Mouse (Mus musculus): ENCODE measurements around the gene Pum3.

Pum3 gene

DNA sequence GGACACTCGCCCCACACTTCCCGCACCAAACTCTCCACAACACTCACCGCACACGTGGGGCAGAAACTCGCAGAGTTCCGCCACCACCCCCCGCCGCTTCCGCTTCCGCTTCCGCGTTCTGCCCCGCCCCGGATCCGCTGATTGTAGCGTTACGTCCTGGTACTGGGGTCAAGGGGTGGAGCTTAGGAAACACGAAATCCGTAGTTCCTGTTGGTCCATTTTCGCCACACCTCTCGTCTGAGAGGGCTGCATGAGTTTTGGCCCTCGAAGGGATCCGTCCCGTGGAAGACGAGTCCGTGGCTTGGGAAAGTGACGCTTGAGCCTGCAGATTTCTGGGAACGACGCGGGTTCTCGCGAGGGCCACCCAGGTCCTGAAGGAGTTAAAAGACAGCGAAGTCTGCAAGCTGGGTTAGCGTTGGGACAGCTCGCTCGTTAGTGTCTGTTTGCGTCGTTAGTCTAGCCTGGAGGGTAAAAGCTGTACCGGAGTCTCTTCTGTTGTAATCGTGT, at the start of gene Pum3:
Gene Pum3 (minus strand): TSS at position 81 of the 507 bp plus-strand sequence.
- DNase-seq (ENCODE audit: inconsistent age in 2 of 2, low spot score in 1 of 2) = peak; percentile 98 to 99

DNA sequence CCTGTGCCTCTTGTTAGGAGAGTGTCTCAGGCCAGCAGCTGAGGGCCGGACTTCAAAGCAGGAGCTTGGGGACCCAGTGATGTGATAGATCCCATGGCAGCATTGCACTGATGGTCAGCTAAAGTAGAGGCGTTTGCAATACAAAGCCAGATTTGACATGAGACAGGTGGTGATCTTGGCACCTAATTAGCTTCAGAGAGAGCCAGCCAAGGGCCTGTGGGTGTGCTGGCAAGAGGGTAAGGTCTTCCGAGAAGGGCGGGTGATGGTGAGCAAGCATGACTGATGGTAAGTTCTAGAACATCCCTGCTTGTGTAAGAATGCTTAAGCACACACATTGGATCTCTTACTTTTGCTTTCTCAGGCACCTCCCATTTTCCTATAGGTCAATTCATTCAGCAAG, 37.1 kb upstream of the Pum3 start:
- DNase-seq (ENCODE audit: inconsistent age in 2 of 2, low spot score in 1 of 2) = no peak

DNA sequence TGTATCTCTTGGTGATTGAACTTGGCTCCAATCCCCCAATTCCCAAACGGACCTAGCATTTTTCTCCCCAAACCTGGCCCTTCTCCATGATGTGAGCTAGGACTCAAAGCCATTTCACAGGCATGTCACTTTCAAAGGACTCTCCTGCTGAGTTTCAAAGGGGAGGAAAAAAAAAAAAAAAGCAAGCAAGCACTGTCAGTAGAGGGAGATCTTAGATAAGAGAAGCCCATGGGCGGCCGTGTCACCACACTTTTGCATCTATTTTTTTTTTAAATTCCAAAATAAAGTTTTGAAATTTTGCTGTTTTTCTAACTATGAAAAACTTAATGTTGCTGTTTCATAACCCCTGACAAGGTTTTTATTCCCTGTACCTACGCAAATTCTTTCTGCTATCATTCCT, 33.0 kb upstream of the Pum3 start:
- DNase-seq (ENCODE audit: inconsistent age in 2 of 2, low spot score in 1 of 2) = peak in 1 of 2 experiments; percentile 27

DNA sequence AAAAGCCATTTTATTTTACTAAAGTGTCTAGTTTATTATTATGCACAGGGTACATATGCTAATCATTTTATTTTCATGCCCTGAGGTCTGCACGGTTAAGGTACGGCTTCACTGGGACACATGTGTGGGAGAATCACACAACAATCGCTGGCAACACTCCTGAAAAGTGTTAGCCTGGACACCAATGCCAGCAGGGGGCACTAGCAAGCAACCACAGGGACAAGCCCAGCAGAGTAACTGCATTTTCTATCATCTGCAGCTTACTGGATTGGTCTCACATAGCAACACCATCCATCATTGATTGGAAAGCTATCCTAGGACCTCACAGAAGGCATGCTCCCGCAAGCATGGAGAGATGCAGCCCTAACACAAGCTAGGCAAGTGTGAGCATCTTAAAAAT, 20.8 kb upstream of the Pum3 start:
- DNase-seq (ENCODE audit: inconsistent age in 2 of 2, low spot score in 1 of 2) = peak; percentile 36 to 85

DNA sequence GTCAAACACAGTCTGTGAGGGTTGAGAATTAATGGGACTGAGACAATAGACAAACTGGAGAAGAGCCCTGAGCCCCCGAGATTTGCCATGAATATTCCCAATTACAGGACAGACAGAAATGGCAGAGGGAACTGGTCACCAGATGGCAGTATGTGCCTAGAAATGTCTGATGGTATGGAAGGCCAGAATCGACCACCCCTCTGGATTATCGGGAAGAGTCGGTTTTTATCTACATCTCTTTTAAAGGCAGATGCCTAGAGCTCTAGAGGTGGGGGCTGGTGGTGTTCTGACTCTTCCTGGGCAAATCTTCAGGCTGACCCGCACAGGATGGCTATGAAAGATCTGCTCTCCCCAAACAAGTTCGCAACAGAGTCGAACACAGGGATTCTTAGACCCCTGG, 17.9 kb upstream of the Pum3 start:
- no peak for DNase-seq (ENCODE audit: inconsistent age in 2 of 2, low spot score in 1 of 2)

DNA sequence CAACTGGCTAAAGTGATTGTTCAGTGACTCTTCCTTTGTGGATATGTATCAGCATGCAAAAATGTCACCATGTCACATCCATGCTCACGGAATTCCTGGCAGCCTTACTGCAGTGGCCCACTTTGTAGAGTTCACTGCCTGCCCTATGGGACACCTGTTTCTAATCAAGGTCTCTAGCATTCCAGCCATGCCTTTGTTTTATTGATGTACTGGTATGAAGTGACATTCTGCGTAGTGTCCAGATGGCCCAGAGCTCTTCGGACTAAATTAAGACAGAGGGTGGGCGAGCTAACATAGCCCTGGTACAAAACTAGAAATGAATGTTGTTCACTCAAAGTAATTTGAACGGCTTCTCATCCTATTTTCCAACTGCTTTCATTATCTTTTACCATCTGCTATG, 11.5 kb upstream of the Pum3 start:
- DNase-seq (ENCODE audit: inconsistent age in 2 of 2, low spot score in 1 of 2) = no peak

DNA sequence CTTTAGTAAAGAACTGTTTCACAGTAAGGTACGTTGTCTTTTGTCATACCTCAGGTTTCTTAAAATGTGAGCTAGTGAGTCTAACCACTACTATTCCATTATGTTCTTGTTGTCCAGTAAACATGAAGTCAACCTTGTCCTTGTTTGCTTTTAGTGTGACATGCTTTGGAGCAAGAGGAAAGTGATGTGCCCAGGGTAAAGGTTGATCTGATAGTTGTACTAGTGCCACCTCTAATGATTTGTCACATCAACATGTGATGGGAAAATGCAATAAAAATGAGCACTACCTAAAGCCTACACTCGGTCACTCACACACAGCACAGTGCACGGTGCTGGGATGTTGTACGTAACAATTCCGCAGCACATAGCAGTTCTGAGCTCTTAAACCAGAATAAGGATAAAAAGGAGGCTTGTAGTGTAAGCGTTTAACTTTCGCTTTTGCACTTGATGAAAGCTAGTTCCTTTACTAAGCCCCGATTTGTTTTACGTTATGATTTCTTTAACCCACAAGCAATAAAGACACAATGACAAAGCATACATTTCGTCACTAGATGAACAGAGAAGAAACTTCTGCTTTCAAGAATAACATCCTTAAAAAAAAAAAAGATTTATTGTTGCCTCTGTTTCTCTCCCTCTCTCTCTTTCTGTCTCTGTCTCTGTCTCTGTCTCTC, 8.5 kb upstream of the Pum3 start:
- DNase-seq (ENCODE audit: inconsistent age in 2 of 2, low spot score in 1 of 2) = no peak

DNA sequence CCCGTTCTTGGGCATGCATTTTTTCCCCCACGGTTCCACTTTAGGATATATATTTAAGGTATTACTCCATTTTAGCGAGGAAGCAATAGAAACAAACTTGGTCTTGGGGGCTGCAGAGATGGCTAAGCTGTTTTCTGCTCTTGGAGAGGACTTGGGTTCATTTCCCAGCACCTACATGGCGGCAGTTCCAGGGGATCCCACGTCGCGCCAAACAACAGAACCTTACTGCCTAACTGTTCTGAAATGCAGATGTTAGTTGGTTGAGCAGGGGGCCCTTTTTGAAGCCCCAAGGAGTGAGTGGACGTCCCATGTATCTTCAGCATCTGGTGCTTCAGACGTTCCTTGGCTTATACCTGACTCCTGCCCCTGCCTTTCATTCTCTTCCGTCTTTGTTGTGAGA, 781 bp upstream of the Pum3 start:
- peak in 1 of 2 experiments; percentile 35 for DNase-seq (ENCODE audit: inconsistent age in 2 of 2, low spot score in 1 of 2)

DNA sequence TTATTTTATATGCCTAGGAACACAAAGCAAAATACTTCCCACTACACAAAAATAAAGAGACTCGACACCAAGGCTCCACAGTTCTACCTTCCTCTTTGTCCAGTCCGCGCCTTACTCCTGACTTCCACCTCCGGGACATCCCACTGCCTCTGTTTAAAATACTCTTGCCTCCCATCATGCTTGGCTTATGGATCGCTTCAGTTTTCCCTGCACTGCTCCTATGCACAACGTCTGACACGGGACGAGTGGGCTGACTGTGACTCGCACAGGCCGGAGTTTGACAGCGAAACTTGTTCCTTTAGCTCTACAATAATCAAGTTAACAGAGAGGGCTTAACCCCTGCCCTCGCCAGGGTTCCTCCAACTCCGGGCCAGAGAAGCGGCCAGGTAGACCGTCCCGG, 344 bp downstream of the Pum3 start:
- DNase-seq (ENCODE audit: inconsistent age in 2 of 2, low spot score in 1 of 2) = no peak

DNA sequence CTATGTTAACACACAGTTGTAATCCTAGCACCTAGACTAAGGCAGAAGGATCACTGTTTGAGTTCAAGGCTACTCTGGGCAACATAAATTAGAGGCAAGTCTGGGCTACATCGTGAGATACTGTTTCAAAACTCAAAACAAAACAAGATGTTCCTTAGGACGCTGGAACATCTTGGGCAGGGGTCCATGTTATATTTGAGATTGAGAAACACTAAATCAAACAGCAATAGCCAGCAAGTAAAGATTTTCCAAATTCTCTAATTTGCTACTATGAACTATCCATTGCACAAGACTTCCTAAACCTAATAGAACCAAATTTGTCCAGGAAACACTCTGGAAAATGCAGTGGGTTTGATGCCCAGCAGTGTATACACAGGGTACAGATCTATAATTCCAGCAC, 1.8 kb downstream of the Pum3 start:
- no peak for DNase-seq (ENCODE audit: inconsistent age in 2 of 2, low spot score in 1 of 2)

DNA sequence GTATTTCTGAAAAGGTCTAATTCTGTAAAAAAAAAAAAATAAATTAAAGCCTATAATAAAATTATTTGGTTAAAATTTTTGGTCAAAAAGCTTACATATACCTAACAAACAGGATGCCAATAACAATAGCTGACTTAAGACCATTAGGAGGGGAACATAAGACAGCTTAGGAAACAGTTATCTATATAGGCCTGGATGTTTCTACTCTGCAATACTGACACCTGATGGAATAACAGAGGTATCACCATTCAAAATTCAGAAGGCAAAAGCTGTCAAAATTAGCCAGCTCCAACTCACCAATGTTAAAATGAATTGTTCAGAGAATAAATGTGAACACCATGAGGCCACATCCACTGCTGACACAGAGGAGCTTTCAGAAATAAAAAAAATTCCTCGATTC, 3.2 kb downstream of the Pum3 start:
- no peak for DNase-seq (ENCODE audit: inconsistent age in 2 of 2, low spot score in 1 of 2)

DNA sequence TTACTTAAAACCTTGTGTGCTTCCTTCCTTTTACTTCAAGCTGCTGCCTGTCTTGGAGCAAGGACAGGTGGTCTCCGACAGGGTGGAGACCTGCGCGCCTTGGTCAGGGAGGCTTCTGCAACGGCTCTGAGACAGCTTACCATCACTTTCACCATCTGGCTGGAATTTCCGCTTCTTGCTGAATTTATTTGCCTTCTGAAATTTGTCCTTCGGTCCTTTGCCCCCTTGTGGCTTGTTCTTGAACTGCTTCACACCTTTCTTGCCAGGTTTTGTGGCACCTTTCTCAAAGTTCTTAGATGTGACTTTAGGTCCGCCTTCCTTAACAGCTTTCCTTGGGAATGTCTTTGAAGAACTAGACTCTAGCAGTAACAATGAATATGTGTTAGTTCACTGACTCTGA, 4.0 kb downstream of the Pum3 start:
- DNase-seq (ENCODE audit: inconsistent age in 2 of 2, low spot score in 1 of 2) = peak; percentile 47 to 77

DNA sequence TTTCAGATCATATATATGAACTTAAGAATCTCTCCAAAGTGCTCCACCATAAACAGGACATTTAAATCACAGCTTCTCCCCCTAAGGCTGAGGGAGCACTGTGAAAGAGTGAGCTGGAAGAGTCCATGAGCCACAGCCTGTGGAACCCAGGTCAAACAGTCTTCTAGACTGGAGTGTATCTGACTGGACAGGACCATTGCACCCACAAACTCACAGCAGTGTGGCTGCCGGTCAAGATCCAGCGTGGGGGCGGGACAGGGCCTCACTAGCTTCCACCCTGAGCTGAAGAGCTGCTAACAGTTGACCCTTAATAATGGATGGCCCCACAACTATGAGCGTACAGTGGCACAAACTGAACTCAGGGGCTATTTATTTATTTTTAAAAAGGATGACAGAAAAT, 12.2 kb downstream of the Pum3 start:
- no peak for DNase-seq (ENCODE audit: inconsistent age in 2 of 2, low spot score in 1 of 2)

DNA sequence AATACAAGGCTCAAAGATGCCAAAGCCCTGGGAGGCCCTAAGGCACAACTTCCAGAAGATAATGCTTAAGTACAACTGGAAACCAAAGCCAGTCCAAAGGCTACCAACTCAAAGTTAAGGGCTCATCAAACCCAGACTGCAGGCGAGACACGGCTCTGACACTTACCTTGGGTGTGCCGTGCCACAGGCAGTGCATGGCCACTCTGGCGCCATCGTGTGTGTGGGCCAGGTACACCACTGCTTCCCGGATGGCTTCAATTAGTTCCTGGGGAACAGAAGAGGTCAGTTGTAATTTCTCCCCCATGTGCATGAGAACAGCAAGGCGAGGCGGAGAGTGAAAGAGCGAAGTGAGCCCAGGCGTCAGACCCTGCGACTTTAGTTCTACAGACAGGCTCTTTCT, 13.1 kb downstream of the Pum3 start:
- DNase-seq (ENCODE audit: inconsistent age in 2 of 2, low spot score in 1 of 2) = peak; percentile 57 to 86

DNA sequence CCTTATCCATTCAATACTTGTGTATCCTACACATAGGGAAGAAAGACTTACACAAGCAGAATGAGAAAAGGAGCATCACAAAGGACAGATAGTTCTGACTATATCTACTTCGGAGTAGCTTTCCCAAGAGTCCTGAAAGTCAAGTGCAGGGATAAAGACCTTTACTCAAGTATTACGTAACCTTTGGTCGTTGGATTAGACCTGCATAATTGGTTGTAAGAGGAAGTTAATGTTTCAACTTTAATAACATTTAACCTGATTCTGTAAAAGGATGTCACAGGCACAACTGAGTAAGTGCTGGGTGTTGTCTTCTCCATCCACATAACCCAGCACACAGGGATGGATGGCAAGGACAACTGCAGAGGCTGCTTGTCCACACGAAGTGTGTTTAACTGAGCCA, 18.3 kb downstream of the Pum3 start:
- peak in 1 of 2 experiments; percentile 0 for DNase-seq (ENCODE audit: inconsistent age in 2 of 2, low spot score in 1 of 2)

DNA sequence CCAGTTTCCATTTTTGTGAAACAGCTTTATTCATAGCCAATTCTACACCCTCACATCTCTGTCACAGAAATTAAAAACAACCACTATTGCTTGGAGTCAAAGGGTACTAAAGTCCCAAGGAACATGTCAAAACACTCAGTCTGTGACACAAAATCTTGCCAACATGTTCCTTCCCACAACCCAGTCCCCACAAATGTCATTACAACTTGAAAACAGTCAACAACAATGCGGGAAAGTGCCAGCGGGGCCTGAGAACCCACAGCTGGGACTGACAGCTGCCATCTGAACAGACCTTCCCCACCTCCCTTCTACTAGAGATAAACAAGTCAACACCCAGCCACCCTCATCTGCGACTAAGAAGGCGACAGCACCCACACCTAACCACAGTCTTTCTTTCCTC, 18.9 kb downstream of the Pum3 start:
- peak in 1 of 2 experiments; percentile 2 for DNase-seq (ENCODE audit: inconsistent age in 2 of 2, low spot score in 1 of 2)

DNA sequence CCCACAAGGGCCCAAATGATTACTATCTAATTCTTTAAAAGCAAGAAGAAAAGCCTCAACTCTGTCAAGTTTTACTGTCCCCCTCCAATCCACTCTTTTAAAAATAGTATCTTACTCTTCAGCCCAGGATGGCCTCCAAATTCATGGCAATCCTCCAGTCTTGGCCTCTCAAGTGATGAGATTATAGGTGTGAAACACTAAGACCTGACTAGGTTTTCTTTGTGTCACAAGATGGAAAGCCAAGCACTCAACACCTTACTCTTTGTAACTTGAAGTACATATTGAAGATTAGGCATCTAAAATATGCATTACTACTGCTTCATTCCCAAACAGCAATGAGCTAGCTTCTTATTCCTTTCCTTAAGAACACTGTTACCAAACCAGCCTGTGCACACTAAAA, 19.8 kb downstream of the Pum3 start:
- no peak for DNase-seq (ENCODE audit: inconsistent age in 2 of 2, low spot score in 1 of 2)

DNA sequence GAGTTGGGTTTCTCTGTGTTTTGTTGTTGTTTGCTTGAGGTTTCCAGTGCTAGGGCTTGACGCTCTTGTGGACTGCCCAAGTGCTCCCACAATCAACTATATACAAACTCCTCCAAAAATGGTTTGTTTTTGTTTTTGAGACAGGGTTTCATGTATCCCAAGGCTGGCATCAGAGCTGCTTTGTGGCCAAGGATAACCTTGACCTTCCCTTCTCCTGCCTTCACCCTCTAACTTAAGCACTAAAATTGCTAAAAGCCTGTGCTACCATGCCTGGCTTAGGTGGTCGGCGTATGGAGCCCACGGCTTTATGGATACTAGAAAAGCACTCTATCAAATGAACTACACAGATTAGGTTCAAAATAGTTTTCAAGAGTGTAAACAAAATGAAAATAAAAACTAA, 20.4 kb downstream of the Pum3 start:
- peak; percentile 11 to 60 for DNase-seq (ENCODE audit: inconsistent age in 2 of 2, low spot score in 1 of 2)

DNA sequence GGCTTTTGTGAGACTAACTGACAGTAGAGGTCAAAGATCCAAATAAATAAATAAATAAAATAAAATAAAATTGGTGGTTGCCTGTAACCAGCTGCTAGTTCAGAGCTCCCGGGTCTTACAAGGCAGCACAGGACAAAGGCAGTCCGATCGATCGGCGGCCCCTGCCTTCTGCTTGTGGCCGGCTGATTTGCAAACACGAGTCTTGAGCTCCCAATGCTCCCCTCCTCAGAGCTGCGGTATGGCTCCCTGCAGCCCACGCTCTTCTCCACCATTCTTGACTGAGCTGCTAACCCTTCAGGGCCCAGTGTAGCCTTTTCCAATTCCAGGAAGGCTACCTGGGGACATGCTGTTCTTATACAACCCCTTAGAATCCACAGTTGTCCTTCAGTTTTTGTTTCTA, 31.8 kb downstream of the Pum3 start:
- DNase-seq (ENCODE audit: inconsistent age in 2 of 2, low spot score in 1 of 2) = no peak

DNA sequence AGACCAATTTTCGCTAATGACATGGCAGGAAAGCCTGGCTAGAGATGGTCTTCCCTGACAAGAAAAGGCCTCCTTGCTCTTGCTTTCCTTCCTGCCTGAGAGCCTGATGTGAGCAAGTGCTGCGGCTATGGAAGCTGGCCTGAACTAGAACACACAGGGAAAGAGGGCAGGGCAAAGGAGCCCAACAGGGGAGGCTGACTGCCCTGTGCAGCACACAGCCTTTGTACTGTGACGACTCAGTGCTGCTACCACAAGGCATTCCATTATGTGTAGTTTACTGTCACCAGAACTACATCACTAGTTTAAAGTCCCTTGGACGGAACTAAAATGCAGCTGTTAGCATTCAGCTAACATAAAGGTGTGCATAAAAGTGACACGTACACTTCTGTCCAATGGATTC, 32.4 kb downstream of the Pum3 start:
- no peak for DNase-seq (ENCODE audit: inconsistent age in 2 of 2, low spot score in 1 of 2)

DNA sequence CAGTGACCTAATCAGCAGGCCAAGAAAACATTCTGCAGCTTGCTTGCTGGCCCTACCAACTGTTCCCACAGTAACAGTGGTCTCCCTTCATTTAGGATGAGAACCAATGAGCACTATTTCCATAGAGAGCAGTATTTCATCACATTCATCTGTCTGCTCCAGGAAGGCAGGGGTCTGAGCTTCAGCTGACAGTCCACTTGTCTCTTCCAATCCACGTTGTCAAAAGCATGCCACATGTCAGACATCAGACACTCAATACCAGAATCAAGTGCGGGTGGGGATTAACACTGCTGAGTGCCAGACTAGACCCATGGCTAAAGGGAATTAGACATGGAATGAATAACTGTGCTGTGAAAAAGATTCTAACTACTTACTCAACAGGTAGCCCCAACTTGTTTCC, 32.9 kb downstream of the Pum3 start:
- DNase-seq (ENCODE audit: inconsistent age in 2 of 2, low spot score in 1 of 2) = no peak

DNA sequence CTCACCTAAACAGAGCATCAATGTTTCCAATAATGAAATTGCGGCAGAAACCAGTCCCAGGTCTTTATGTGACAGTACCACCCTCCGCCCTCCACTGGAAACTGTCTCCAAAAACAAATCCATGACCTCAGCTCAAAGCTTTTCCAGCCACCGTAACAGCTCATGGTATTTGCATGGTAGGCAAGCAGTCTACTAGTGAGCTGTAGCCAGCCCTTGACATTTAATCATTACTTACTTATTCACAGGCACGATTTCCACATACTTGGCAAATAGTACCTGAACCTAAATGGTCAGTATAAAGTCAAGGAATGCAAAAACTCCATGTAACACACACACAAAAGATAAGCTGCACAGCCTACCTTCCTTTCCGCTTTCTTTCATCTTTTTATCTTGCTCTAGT, 33.7 kb downstream of the Pum3 start:
- DNase-seq (ENCODE audit: inconsistent age in 2 of 2, low spot score in 1 of 2) = peak; percentile 29 to 81

DNA sequence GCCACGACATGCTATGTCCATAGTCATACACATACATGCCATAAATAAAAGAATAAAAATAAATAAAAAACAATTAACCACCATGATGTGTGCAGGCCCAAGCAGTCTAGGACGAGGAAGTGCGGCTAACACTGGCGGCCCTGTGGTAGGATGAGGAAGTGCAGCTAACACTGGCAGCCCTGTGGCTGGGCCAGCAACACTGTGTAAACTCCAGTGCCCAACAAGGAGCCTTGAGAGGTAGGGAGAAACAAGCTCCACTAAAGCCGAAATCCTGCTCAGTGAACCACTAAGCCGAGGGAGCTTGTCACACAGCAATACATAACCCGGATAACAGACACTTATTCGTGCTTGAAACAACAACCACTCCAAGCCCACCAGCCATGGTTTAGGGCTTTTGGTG, 34.1 kb downstream of the Pum3 start:
- DNase-seq (ENCODE audit: inconsistent age in 2 of 2, low spot score in 1 of 2) = peak in 1 of 2 experiments; percentile 54
